Mouse (Mus musculus) MEL (cell line): ENCODE data around the gene Gm10563. TPM values are rescaled to one million over a fixed set of nuclear protein-coding genes. Genes with fewer than 3 reads are reported as not detected.

Source experiments
- DNase-seq: peaks from one replicate; pipeline ENCODE4 v3.0.0; 2011; ENCODE audit warnings: low read depth, low spot score
- H3K27ac ChIP-seq: 2 replicates; pipeline ENCODE4 v1.5.1; 2012; ENCODE audit warnings: low read depth, mild to moderate bottlenecking, control low read depth, low read length, moderate library complexity; ENCODE audit not compliant: control insufficient read depth
- H3K27me3 ChIP-seq, 2 experiments: fragments of 150-350 bp in 1 of 2; sonication (generic) in 1 of 2; 2 replicates each; pipeline ENCODE4 v1.6.1; 2012; ENCODE audit warnings: low read length in 2 of 2, mild to moderate bottlenecking in 2 of 2, improper control_type of control experiment in 1 of 2, moderate library complexity in 1 of 2; ENCODE audit not compliant: insufficient read depth in 2 of 2, control insufficient read depth in 1 of 2
- H3K36me3 ChIP-seq, 2 experiments: 2 replicates each; pipeline ENCODE4 v1.6.1; 2012 to 2014; ENCODE audit warnings: low read length in 2 of 2, improper control_type of control experiment in 1 of 2, inconsistent platforms in 1 of 2, mild to moderate bottlenecking in 1 of 2; ENCODE audit not compliant: insufficient read depth in 2 of 2, control insufficient read depth in 1 of 2
- H3K4me1 ChIP-seq, 2 experiments: fragments of 150-350 bp in 1 of 2; sonication (generic) in 1 of 2; 2 replicates each; pipeline ENCODE4 v1.6.1; 2012; ENCODE audit warnings: low read length in 2 of 2, improper control_type of control experiment in 1 of 2, mild to moderate bottlenecking in 1 of 2; ENCODE audit not compliant: insufficient read depth in 2 of 2, control insufficient read depth in 1 of 2
- H3K4me3 ChIP-seq, 2 experiments: fragments of 150-350 bp in 1 of 2; sonication (generic) in 1 of 2; 2 replicates each; pipeline ENCODE4 v1.5.1; 2012; ENCODE audit warnings: low read depth in 2 of 2, low read length in 2 of 2, mild to moderate bottlenecking in 2 of 2, moderate library complexity in 2 of 2, control low read depth in 1 of 2, improper control_type of control experiment in 1 of 2; ENCODE audit not compliant: control insufficient read depth in 1 of 2, insufficient read depth in 1 of 2
- H3K79me2 ChIP-seq: 2 replicates; pipeline ENCODE4 v1.6.1; 2012; ENCODE audit warnings: mild to moderate bottlenecking, low read length, moderate library complexity; ENCODE audit not compliant: control insufficient read depth, poor library complexity, insufficient read depth
- H3K9ac ChIP-seq: 2 replicates; pipeline ENCODE4 v1.6.1; 2012; ENCODE audit warnings: low read depth, mild to moderate bottlenecking, control low read depth, low read length, moderate library complexity; ENCODE audit not compliant: control insufficient read depth, poor library complexity, severe bottlenecking
- H3K9me3 ChIP-seq: fragments of 150-350 bp; sonication (generic); replicated peaks from 2 replicates; pipeline ENCODE4 v1.6.1; 2012; ENCODE audit warnings: mild to moderate bottlenecking, low read length, improper control_type of control experiment, moderate library complexity; ENCODE audit not compliant: insufficient read depth
- CTCF ChIP-seq, 3 experiments: IDR thresholded peaks in 2 of 3; conservative IDR thresholded peaks in 1 of 3; 2 replicates each; pipeline ENCODE4 v1.5.1; 2011 to 2012; ENCODE audit warnings: low read length in 3 of 3, low read depth in 2 of 3, mild to moderate bottlenecking in 2 of 3, improper control_type of control experiment in 1 of 3, inconsistent platforms in 1 of 3, mixed read lengths in 1 of 3, moderate library complexity in 1 of 3; ENCODE audit not compliant: control insufficient read depth in 1 of 3, insufficient read depth in 1 of 3, poor library complexity in 1 of 3, severe bottlenecking in 1 of 3
- ELF1 ChIP-seq: IDR thresholded peaks from 2 replicates; pipeline ENCODE4 v1.6.1; 2014; ENCODE audit warnings: low read depth, mild to moderate bottlenecking, inconsistent platforms, low read length, improper control_type of control experiment, moderate library complexity
- EP300 ChIP-seq, 2 experiments: IDR thresholded peaks; 2 replicates each; pipeline ENCODE4 v1.6.1; 2011; ENCODE audit warnings: improper control_type of control experiment in 2 of 2, low read length in 2 of 2, low read depth in 1 of 2, mild to moderate bottlenecking in 1 of 2
- HCFC1 ChIP-seq: IDR thresholded peaks from 2 replicates; pipeline ENCODE4 v1.6.1; 2012; ENCODE audit warnings: low read depth, mild to moderate bottlenecking, inconsistent platforms, low read length, improper control_type of control experiment, moderate library complexity
- KAT2A ChIP-seq: conservative IDR thresholded peaks from 2 replicates; pipeline ENCODE4 v1.6.1; 2012; ENCODE audit warnings: low read depth, low read length, improper control_type of control experiment, inconsistent platforms
- MAFK ChIP-seq: IDR thresholded peaks from 2 replicates; pipeline ENCODE4 v1.6.1; 2011; ENCODE audit warnings: low read depth, mild to moderate bottlenecking, low read length, improper control_type of control experiment, borderline replicate concordance
- MAX ChIP-seq: IDR thresholded peaks from 2 replicates; pipeline ENCODE4 v1.6.1; 2011; ENCODE audit warnings: low read length, improper control_type of control experiment
- MXI1 ChIP-seq: IDR thresholded peaks from 2 replicates; pipeline ENCODE4 v1.6.1; 2011; ENCODE audit warnings: mild to moderate bottlenecking, low read depth, low read length, improper control_type of control experiment
- RAD21 ChIP-seq: IDR thresholded peaks from 2 replicates; pipeline ENCODE4 v1.6.1; 2011; ENCODE audit warnings: mild to moderate bottlenecking, low read depth, low read length, improper control_type of control experiment
- USF2 ChIP-seq, 2 experiments: IDR thresholded peaks; 2 replicates each; pipeline ENCODE4 v1.6.1; 2011 to 2012; ENCODE audit warnings: improper control_type of control experiment in 2 of 2, low read length in 2 of 2, borderline replicate concordance in 1 of 2, inconsistent platforms in 1 of 2, low read depth in 1 of 2, mild to moderate bottlenecking in 1 of 2; ENCODE audit not compliant: insufficient read depth in 1 of 2
- ZNF384 ChIP-seq: IDR thresholded peaks from 2 replicates; pipeline ENCODE4 v1.6.1; 2012; ENCODE audit warnings: low read depth, mild to moderate bottlenecking, inconsistent platforms, low read length, improper control_type of control experiment
- polyA plus RNA-seq, 2 experiments: library from polyadenylated mRNA; stranded (reverse) in 1 of 2; unstranded in 1 of 2; fragments of >175 nt in 1 of 2; fragments of >200 nt in 1 of 2; gene quantifications; 2 replicates each; pipeline versions ENCODE4 v1.2.1 to v1.2.4; 2012; ENCODE audit warnings: low replicate concordance in 2 of 2, low read depth in 1 of 2; ENCODE audit not compliant: insufficient read length in 2 of 2, insufficient read depth in 1 of 2, missing spikeins in 1 of 2
- total RNA-seq: library from RNA; depleted of rRNA; stranded (reverse); fragments of 300-350 nt; gene quantifications from 2 replicates; pipeline ENCODE4 v1.2.3, GENCODE M21; 2012

Gm10563 gene
- total and polyA plus RNA-seq, 3 experiments = not detected

GRCm38 (mm10) chr4:155601091-155601996 lies 43.9 kb downstream of the Gm10563 start, which contains the start of gene Slc35e2 (continued):
- TF ChIP-seq ELF1 (peak; percentile 30; the same call in 1 of the 2 replicates), MAFK (no peak)

GRCm38 (mm10) chr4:155599901-155600825 lies 45.0 kb downstream of the Gm10563 start:
- TF ChIP-seq MXI1 (no peak), MAX (0 out of 2 replicates have a peak, but pooled peaks have one; percentile 30), EP300 (IDR thresholded peaks at IDR 0.05; ENCODE audit: low read depth in 1 of 2, low read length in 2 of 2) (peak in 1 of 2 experiments; percentile 18; a peak in 1 of 4 replicates), HCFC1 (0 out of 2 replicates have a peak, but pooled peaks have one; percentile 3), CTCF (IDR thresholded peaks at IDR 0.05 in 2 of 3, conservative IDR thresholded peaks at IDR 0.05 in 1 of 3; ENCODE audit: control insufficient read depth in 1 of 3, insufficient read depth in 1 of 3, low read depth in 2 of 3, low read length in 3 of 3, poor library complexity in 1 of 3, severe bottlenecking in 1 of 3) (0 out of 6 replicates have a peak, but pooled peaks of 1 of the 3 experiments have one; percentile 0), ZNF384 (peak; percentile 72), KAT2A (no peak)
- Histone ChIP-seq H3K79me2 (peaks cover 9% of the 10 kb centered on the region), H3K27me3 (no peaks in the 10 kb centered on the region), H3K9me3 (no peaks in the 10 kb centered on the region), H3K27ac (peak overlapping the region; percentile 91), H3K4me1 (peaks cover 28 to 29% of the 10 kb centered on the region in 2 experiments), H3K9ac (peak overlapping the region; percentile 77), H3K36me3 (peaks cover 0 to 31% of the 10 kb centered on the region in 2 experiments; a peak in 2 of 4 replicates), H3K4me3 (peak overlapping the region; percentile 70 to 78)
- DNase-seq = peak; percentile 36

GRCm38 (mm10) chr4:155598536-155598935 lies 46.7 kb downstream of the Gm10563 start:
- no peak overlapping the region for H3K27ac ChIP-seq
- peak; percentile 37 for DNase-seq
- H3K4me1 ChIP-seq = peaks cover 28 to 29% of the 10 kb centered on the region in 2 experiments
- peaks cover 0 to 31% of the 10 kb centered on the region in 2 experiments; a peak in 2 of 4 replicates for H3K36me3 ChIP-seq
- H3K79me2 ChIP-seq = peaks cover 7% of the 10 kb centered on the region
- no peaks in the 10 kb centered on the region for H3K9me3 ChIP-seq
- no peaks in the 10 kb centered on the region for H3K27me3 ChIP-seq
- H3K9ac ChIP-seq = peak overlapping the region; percentile 46
- TF ChIP-seq KAT2A (no peak), USF2 (IDR thresholded peaks at IDR 0.05; ENCODE audit: borderline replicate concordance in 1 of 2, insufficient read depth in 1 of 2, low read depth in 1 of 2, low read length in 2 of 2) (no peak), RAD21 (no peak), MXI1 (peak; percentile 41; the same call in 1 of the 2 replicates)
- H3K4me3 ChIP-seq = peak overlapping the region; percentile 52 to 54; a peak in 3 of 4 replicates
